Mouse (Mus musculus): ENCODE results near the gene Arl6ip6.

GRCm38 (mm10) chr2:53196431-53196830 lies 4.9 kb downstream of the Arl6ip6 start:
- no peak for TF ChIP-seq CTCF (IDR thresholded peaks at IDR 0.05; ENCODE audit: low read depth)
- TF ChIP-seq EP300 (optimal IDR thresholded peaks at IDR 0.05) = no peak
